Mouse (Mus musculus) heart, adult 2 months (tissue): Measurements from ENCODE around the gene Kcng1.

Source experiments
- CTCF ChIP-seq: fragments of 200-600 bp; IDR thresholded peaks from 2 replicates; pipeline ENCODE4 v1.8.1; 2022; ENCODE audit warnings: antibody characterized with exemption, mild to moderate bottlenecking, moderate library complexity
- EP300 ChIP-seq: fragments of 200-500 bp; IDR thresholded peaks from 2 replicates; pipeline ENCODE4 v1.6.1; 2011; ENCODE audit warnings: low read depth, low read length, control low read depth; ENCODE audit not compliant: insufficient read depth
- POLR2A ChIP-seq: fragments of 200-500 bp; IDR thresholded peaks from 2 replicates; pipeline ENCODE4 v1.6.1; 2011; ENCODE audit warnings: mild to moderate bottlenecking, low read depth, low read length, control low read depth; ENCODE audit not compliant: insufficient read depth

DNA sequence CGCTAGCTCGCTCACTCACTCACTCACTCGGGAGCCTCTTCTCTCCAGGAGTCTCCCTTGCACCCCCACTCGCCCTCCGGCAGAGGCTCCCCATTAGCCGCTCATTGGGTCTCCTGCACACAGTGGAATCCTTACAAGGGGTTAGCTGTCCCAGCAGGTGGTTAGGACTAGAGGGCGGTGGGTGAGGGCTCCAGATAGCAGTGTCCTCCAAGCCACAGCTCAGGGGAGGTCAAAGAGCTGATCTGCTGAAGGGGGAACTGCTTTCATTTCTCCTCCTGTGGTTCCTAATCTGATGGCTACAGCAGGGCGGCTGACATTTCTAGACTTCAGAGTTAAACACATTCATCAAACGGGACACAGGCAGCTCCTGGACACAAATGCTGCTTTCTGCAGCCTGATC lies 8.1 kb downstream of the Kcng1 start:
- TF ChIP-seq POLR2A (no peak), CTCF (no peak), EP300 (no peak)
